Mouse (Mus musculus): ENCODE measurements around the gene Rundc3a.
A peak's percentile ranks its signal among the peaks of the same experiment; 100 is the strongest.
"Not testable (repeated sequence)": the region's sequence is repeated elsewhere in the genome, so short reads cannot be mapped to it uniquely, and the experiment has no call there.

Rundc3a gene

GRCm38 (mm10) chr11:102389436-102389835 is 3.8 kb upstream of the Rundc3a start:
- not testable (repeated sequence) for ATAC-seq (ENCODE audit: insufficient number of reproducible peaks, low FRiP score, low TSS enrichment)

GRCm38 (mm10) chr11:102392441-102393237 is 564 bp upstream of the Rundc3a start:
- ATAC-seq (ENCODE audit: insufficient number of reproducible peaks, low FRiP score, low TSS enrichment) = peak; percentile 20; the same call in 1 of the 2 replicates

GRCm38 (mm10) chr11:102393719-102394420 is 667 bp downstream of the Rundc3a start:
- peak; percentile 11; the same call in 1 of the 2 replicates for ATAC-seq (ENCODE audit: insufficient number of reproducible peaks, low FRiP score, low TSS enrichment)

- no peak for ATAC-seq (ENCODE audit: insufficient number of reproducible peaks, low FRiP score, low TSS enrichment)
Measured at GRCm38 (mm10) chr11:102394421-102395124, 1.4 kb downstream of the Rundc3a start.

GRCm38 (mm10) chr11:102395250-102395649 is 2.0 kb downstream of the Rundc3a start:
- no peak for ATAC-seq (ENCODE audit: insufficient number of reproducible peaks, low FRiP score, low TSS enrichment)

- no peak for ATAC-seq (ENCODE audit: insufficient number of reproducible peaks, low FRiP score, low TSS enrichment)
Measured at GRCm38 (mm10) chr11:102396263-102396662, 3.1 kb downstream of the Rundc3a start.

GRCm38 (mm10) chr11:102396671-102397141 is 3.5 kb downstream of the Rundc3a start:
- no peak for ATAC-seq (ENCODE audit: insufficient number of reproducible peaks, low FRiP score, low TSS enrichment)

- ATAC-seq (ENCODE audit: insufficient number of reproducible peaks, low FRiP score, low TSS enrichment) = 0 out of 2 replicates have a peak, but pooled peaks have one; percentile 27
Measured at GRCm38 (mm10) chr11:102398007-102398825, 5.0 kb downstream of the Rundc3a start.

GRCm38 (mm10) chr11:102399107-102399506 is 5.9 kb downstream of the Rundc3a start:
- no peak for ATAC-seq (ENCODE audit: insufficient number of reproducible peaks, low FRiP score, low TSS enrichment)

GRCm38 (mm10) chr11:102399610-102400072 is 6.4 kb downstream of the Rundc3a start:
- no peak for ATAC-seq (ENCODE audit: insufficient number of reproducible peaks, low FRiP score, low TSS enrichment)

GRCm38 (mm10) chr11:102400513-102401084 is 7.4 kb downstream of the Rundc3a start:
- ATAC-seq (ENCODE audit: insufficient number of reproducible peaks, low FRiP score, low TSS enrichment) = no peak

GRCm38 (mm10) chr11:102401898-102402500 is 8.8 kb downstream of the Rundc3a start:
- ATAC-seq (ENCODE audit: insufficient number of reproducible peaks, low FRiP score, low TSS enrichment) = no peak

- ATAC-seq (ENCODE audit: insufficient number of reproducible peaks, low FRiP score, low TSS enrichment) = no peak
Measured at GRCm38 (mm10) chr11:102403657-102404056, 10.5 kb downstream of the Rundc3a start.

- no peak for ATAC-seq (ENCODE audit: insufficient number of reproducible peaks, low FRiP score, low TSS enrichment)
Measured at GRCm38 (mm10) chr11:102404161-102405010, 11.2 kb downstream of the Rundc3a start.

- no peak for ATAC-seq (ENCODE audit: insufficient number of reproducible peaks, low FRiP score, low TSS enrichment)
Measured at GRCm38 (mm10) chr11:102405544-102406285, 12.5 kb downstream of the Rundc3a start.

GRCm38 (mm10) chr11:102406401-102406800 is 13.2 kb downstream of the Rundc3a start:
- ATAC-seq (ENCODE audit: insufficient number of reproducible peaks, low FRiP score, low TSS enrichment) = no peak
